Mouse (Mus musculus) mouse trophoblast stem cell (cell line): ENCODE measurements around the gene Garem2.

Experiments used
- in situ Hi-C, 2 experiments: fragments of 300-500 bp; cut with MseI, MboI; formaldehyde crosslinking; loops; 2 replicates in 1 of 2; 3 replicates in 1 of 2; pipeline ENCODE4 v1.15.1; 2025

Gene Garem2

GRCm38 (mm10) chr5:30153222-30153621 is 48.3 kb downstream of the Garem2 start:
- in situ Hi-C loops = no loop called here

GRCm38 (mm10) chr5:30154013-30154412 is 49.1 kb downstream of the Garem2 start:
- in situ Hi-C loops = no loop called here

- in situ Hi-C loops = no loop called here
Measured at GRCm38 (mm10) chr5:30154474-30155394, 49.8 kb downstream of the Garem2 start, which contains the start of the genes Hadha and Hadhb. Hadha (minus strand) TSS chr5:30155162. Hadhb (plus strand) TSS chr5:30155248.

GRCm38 (mm10) chr5:30155395-30155792 is 50.4 kb downstream of the Garem2 start:
- in situ Hi-C loops = no loop called here

- in situ Hi-C loops = no loop called here
Measured at GRCm38 (mm10) chr5:30155821-30156629, 51.1 kb downstream of the Garem2 start.

- in situ Hi-C loops = no loop called here
Measured at GRCm38 (mm10) chr5:30159601-30160000, 54.6 kb downstream of the Garem2 start.

GRCm38 (mm10) chr5:30161836-30162235 is 56.9 kb downstream of the Garem2 start:
- in situ Hi-C loops = no loop called here

GRCm38 (mm10) chr5:30162339-30162738 is 57.4 kb downstream of the Garem2 start:
- in situ Hi-C loops = no loop called here

- in situ Hi-C loops = no loop called here
Measured at GRCm38 (mm10) chr5:30165234-30165946, 60.4 kb downstream of the Garem2 start.
